Mouse (Mus musculus) ovary, postnatal 10 days (tissue): ENCODE data around the gene Col6a1.
"Not testable (repeated sequence)": the region's sequence is repeated elsewhere in the genome, so short reads cannot be mapped to it uniquely, and the experiment has no call there.

Source experiments
- DNase-seq: peaks from one replicate; pipeline ENCODE4 v3.0.0; 2022; ENCODE audit warnings: low spot score

The Col6a1 gene

GRCm38 (mm10) chr10:76725682-76726285 is at the start of gene Col6a1:
Col6a1 (minus strand) TSS chr10:76726168.
- DNase-seq = no peak

- no peak for DNase-seq
These were observed 45.7 kb upstream of the Col6a1 start for GRCm38 (mm10) chr10:76771624-76772023.

- DNase-seq = no peak
These were observed 45.1 kb upstream of the Col6a1 start for GRCm38 (mm10) chr10:76771086-76771485.

GRCm38 (mm10) chr10:76769581-76769980 is 43.6 kb upstream of the Col6a1 start:
- DNase-seq = no peak

GRCm38 (mm10) chr10:76766196-76766595 is 40.2 kb upstream of the Col6a1 start:
- DNase-seq = no peak

GRCm38 (mm10) chr10:76764927-76765326 is 39.0 kb upstream of the Col6a1 start:
- DNase-seq = no peak

GRCm38 (mm10) chr10:76763016-76763415 is 37.0 kb upstream of the Col6a1 start:
- DNase-seq = no peak

GRCm38 (mm10) chr10:76762411-76762810 is 36.4 kb upstream of the Col6a1 start:
- DNase-seq = no peak

GRCm38 (mm10) chr10:76759878-76760277 is 33.9 kb upstream of the Col6a1 start:
- DNase-seq = no peak

GRCm38 (mm10) chr10:76753640-76754039 is 27.7 kb upstream of the Col6a1 start:
- no peak for DNase-seq

- not testable (repeated sequence) for DNase-seq
These were observed 18.3 kb upstream of the Col6a1 start for GRCm38 (mm10) chr10:76744267-76744666.

- no peak for DNase-seq
These were observed 10.8 kb upstream of the Col6a1 start for GRCm38 (mm10) chr10:76736764-76737163.

- DNase-seq = no peak
These were observed 9.0 kb upstream of the Col6a1 start for GRCm38 (mm10) chr10:76734979-76735378.

GRCm38 (mm10) chr10:76733677-76734068 is 7.7 kb upstream of the Col6a1 start:
- DNase-seq = no peak

GRCm38 (mm10) chr10:76732881-76733676 is 7.1 kb upstream of the Col6a1 start:
- DNase-seq = peak; percentile 73

- DNase-seq = no peak
These were observed 6.4 kb upstream of the Col6a1 start for GRCm38 (mm10) chr10:76732391-76732790.

- no peak for DNase-seq
These were observed 5.8 kb upstream of the Col6a1 start for GRCm38 (mm10) chr10:76731621-76732239.

- DNase-seq = no peak
These were observed 4.0 kb upstream of the Col6a1 start for GRCm38 (mm10) chr10:76729631-76730620.

- DNase-seq = peak; percentile 65
These were observed 2.4 kb upstream of the Col6a1 start for GRCm38 (mm10) chr10:76728369-76728768.

- no peak for DNase-seq
These were observed 1.3 kb upstream of the Col6a1 start for GRCm38 (mm10) chr10:76727301-76727700.

GRCm38 (mm10) chr10:76726866-76727265 is 898 bp upstream of the Col6a1 start:
- no peak for DNase-seq

- DNase-seq = no peak
These were observed 871 bp downstream of the Col6a1 start for GRCm38 (mm10) chr10:76725097-76725496.
